11 mouse cellular contexts compared by ENCODE assay signal in the genomic region with DNA sequence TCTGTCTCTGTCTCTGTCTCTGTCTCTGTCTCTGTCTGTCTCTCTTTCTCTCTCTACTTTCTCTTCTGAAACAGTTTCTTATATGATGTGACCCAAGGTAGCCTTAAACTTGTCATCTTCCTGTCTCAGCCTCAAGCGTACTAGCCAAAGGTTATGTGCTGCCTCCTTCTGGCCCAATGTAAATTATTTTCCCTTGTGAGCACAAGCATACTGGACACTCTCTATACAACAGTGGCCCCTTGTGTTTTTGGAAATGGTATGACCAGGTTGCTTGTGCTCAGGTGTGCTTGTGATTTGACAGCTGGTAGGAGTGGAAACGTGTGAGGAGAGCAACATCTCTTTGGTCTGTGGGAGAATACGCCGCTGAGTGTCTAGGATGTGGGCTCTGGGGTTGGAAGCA. TPM values are rescaled to one million over a fixed set of nuclear protein-coding genes. Genes with fewer than 3 reads are reported as not detected.
DNase-seq lines count a peak whose midpoint lies in the region; ATAC-seq and TF ChIP-seq lines count a peak whose summit lies in the region.
"Had no signal": no experiment of that assay in that cellular context is flagged by ENCODE, and none has a peak within 500 bp of the region (broad histone marks: within the 10 kb centered on the region; RNA-seq: fewer than 3 reads in every experiment).

No protein-coding gene starts in this region.

- H3K27me3 ChIP-seq in forebrain, embryonic 13.5 days = no peaks in the 10 kb centered on the region

- H3K4me1 ChIP-seq in forebrain, embryonic 13.5 days = no peaks in the 10 kb centered on the region

- H3K9ac ChIP-seq in forebrain, embryonic 13.5 days = no peak overlapping the region

- no peak overlapping the region for H3K4me3 ChIP-seq in layer of hippocampus, adult 2 months
- no peak overlapping the region for H3K4me3 ChIP-seq in forebrain, embryonic 13.5 days
- H3K4me3 ChIP-seq: left cerebral cortex, adult 2 months had no signal

- TF ChIP-seq CTCF in layer of hippocampus, adult 2 months (conservative IDR thresholded peaks at IDR 0.05) = peak; percentile 28

- H3K36me3 ChIP-seq in forebrain, embryonic 13.5 days (ENCODE audit: poor library complexity, severe bottlenecking) = no peaks in the 10 kb centered on the region

- no peak for ATAC-seq in forebrain, embryonic 13.5 days

- H3K4me2 ChIP-seq in forebrain, embryonic 13.5 days = no peak overlapping the region

- no peaks in the 10 kb centered on the region for H3K9me3 ChIP-seq in forebrain, embryonic 13.5 days (replicated peaks)

- WGBS in forebrain, embryonic 13.5 days = 85% methylated on average over 4 of the region's 4 CpGs

- no peak overlapping the region for H3K27ac ChIP-seq in layer of hippocampus, adult 2 months
- no peak overlapping the region for H3K27ac ChIP-seq in forebrain, embryonic 13.5 days
- H3K27ac ChIP-seq: left cerebral cortex, adult 2 months had no signal

- DNase-seq in layer of hippocampus, adult 2 months (ENCODE audit: low spot score in 2 of 2) = no peak
- no peak for DNase-seq in layer of hippocampus, adult 9-10 months (ENCODE audit: low spot score)
- peak; percentile 40 for DNase-seq in thymus, postnatal 0 days (ENCODE audit: low spot score)
- no peak for DNase-seq in thymus, adult 18-20 months
- DNase-seq in brain, adult 2 months (ENCODE audit: low read depth, low spot score) = peak; percentile 17
- peak; percentile 16 for DNase-seq in thymus, postnatal 4 days
- DNase-seq in gastrocnemius, postnatal 4 days (ENCODE audit: low spot score in 2 of 2) = no peak
- DNase-seq: gastrocnemius, postnatal 14 days; heart, postnatal 14 days had no signal

RNA-seq across cellular contexts. Expression of a gene that starts 42.6 kb away (rescaled TPM):
- 100 to 1,000 TPM; 119 to 121 TPM for total RNA-seq in layer of hippocampus, adult 2 months (2021)
- polyA plus RNA-seq in thymus, postnatal 0 days (2015; fragmentation: Nextera tagmentation; extraction: Ambion mirVana) = 11.9 and 16.8 TPM in 2 replicates
- 28.0 and 28.6 TPM in 2 replicates for polyA plus RNA-seq in forebrain, embryonic 13.5 days (2015; fragmentation: Nextera tagmentation; extraction: Ambion mirVana)
- total RNA-seq in gastrocnemius, postnatal 4 days (2021) = 10 to 100 TPM; 53.3 to 59.6 TPM

Comparison
In these comparisons a context has a peak if more than half of its experiments do, and no peak if none do; other contexts are left out.
1. DNase-seq: peak in thymus, postnatal 0 days (single experiment), brain, adult 2 months (single experiment) and thymus, postnatal 4 days (single experiment); none in layer of hippocampus, adult 2 months (0 of 2), layer of hippocampus, adult 9-10 months (single experiment), thymus, adult 18-20 months (0 of 2) and gastrocnemius, postnatal 4 days (0 of 2).